Mouse (Mus musculus) ES-E14 (cell line): ENCODE data around the gene Nxn.

Source experiments
- CHD2 ChIP-seq: IDR thresholded peaks from 2 replicates; pipeline ENCODE4 v1.6.1; 2014; ENCODE audit warnings: mild to moderate bottlenecking, low read depth, low read length, inconsistent platforms
- HCFC1 ChIP-seq: IDR thresholded peaks from 2 replicates; pipeline ENCODE4 v1.6.1; 2012; ENCODE audit warnings: low read length, inconsistent platforms, borderline replicate concordance; ENCODE audit not compliant: insufficient read depth
- MAFK ChIP-seq: IDR thresholded peaks from 2 replicates; pipeline ENCODE4 v1.6.1; 2014; ENCODE audit warnings: mild to moderate bottlenecking, low read depth, low read length, inconsistent platforms; ENCODE audit not compliant: insufficient read depth
- ZNF384 ChIP-seq: IDR thresholded peaks from 2 replicates; pipeline ENCODE4 v1.6.1; 2012; ENCODE audit warnings: low read depth, low read length, inconsistent platforms

DNA sequence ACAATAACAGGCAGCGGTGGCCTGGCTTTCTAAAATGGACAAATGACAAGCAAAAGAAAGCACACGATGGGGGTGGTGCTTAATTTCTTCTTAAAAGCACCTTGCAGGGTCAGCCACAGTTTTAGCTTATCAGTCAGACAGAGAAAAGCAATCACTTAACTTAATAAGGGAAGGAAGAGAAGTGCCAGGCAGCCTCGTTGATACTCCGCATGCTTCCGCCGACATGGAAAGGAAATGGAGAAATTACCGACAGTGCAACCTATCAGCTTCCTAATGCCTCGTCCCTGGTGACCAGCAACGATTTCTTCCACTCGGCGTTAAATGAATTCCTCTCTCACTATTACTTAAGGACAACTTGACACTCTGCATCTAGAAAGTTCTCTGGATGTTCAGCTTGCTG lies 70.9 kb downstream of the Nxn start:
- TF ChIP-seq MAFK (no peak), CHD2 (no peak), ZNF384 (no peak), HCFC1 (no peak)
